Mouse (Mus musculus): ENCODE data around the gene Taf9. TPM values are rescaled to one million over a fixed set of nuclear protein-coding genes. Genes with fewer than 3 reads are reported as not detected.
A peak's percentile ranks its signal among the peaks of the same experiment; 100 is the strongest.

Gene Taf9
- polyA plus RNA-seq (2016; fragmentation: Nextera tagmentation; extraction: Ambion mirVana) = 20.6 and 22.1 TPM in 2 replicates

- Histone ChIP-seq H3K36me3 (peaks cover 43% of the 10 kb centered on the region), H3K27me3 (ENCODE audit: low read depth, poor library complexity, severe bottlenecking) (no peaks in the 10 kb centered on the region), H3K4me1 (peaks cover 14% of the 10 kb centered on the region), H3K9me3 (replicated peaks) (no peaks in the 10 kb centered on the region), H3K27ac (replicated peaks) (peak within 1 kb of the TSS; percentile 100), H3K4me3 (peak within 1 kb of the TSS; percentile 82)
- DNase-seq (ENCODE audit: low spot score) = no peak
- WGBS = 1% methylated on average over 55 of the region's 63 CpGs
These were observed at the start of gene Taf9 for GRCm38 (mm10) chr13:100651439-100652186. Taf9 (plus strand) TSS chr13:100651579.

GRCm38 (mm10) chr13:100602239-100602902 lies 49.0 kb upstream of the Taf9 start:
- H3K4me1 ChIP-seq = peaks cover 9% of the 10 kb centered on the region
- H3K27me3 ChIP-seq (ENCODE audit: low read depth, poor library complexity, severe bottlenecking) = no peaks in the 10 kb centered on the region
- no peaks in the 10 kb centered on the region for H3K36me3 ChIP-seq
- no peak overlapping the region for H3K4me3 ChIP-seq
- no peaks in the 10 kb centered on the region for H3K9me3 ChIP-seq (replicated peaks)
- WGBS = 65% methylated on average over 5 of the region's 5 CpGs
- DNase-seq (ENCODE audit: low spot score) = no peak
- H3K27ac ChIP-seq (replicated peaks) = no peak overlapping the region

GRCm38 (mm10) chr13:100603031-100603737 lies 48.2 kb upstream of the Taf9 start:
- H3K27me3 ChIP-seq (ENCODE audit: low read depth, poor library complexity, severe bottlenecking) = no peaks in the 10 kb centered on the region
- 89% methylated on average over 10 of the region's 10 CpGs for WGBS

GRCm38 (mm10) chr13:100603738-100604095 lies 47.7 kb upstream of the Taf9 start:
- WGBS = 86% methylated on average over 11 of the region's 11 CpGs
- Histone ChIP-seq H3K36me3 (no peaks in the 10 kb centered on the region), H3K4me1 (peaks cover 9% of the 10 kb centered on the region), H3K27me3 (ENCODE audit: low read depth, poor library complexity, severe bottlenecking) (no peaks in the 10 kb centered on the region), H3K4me3 (no peak overlapping the region), H3K9me3 (replicated peaks) (peaks cover 5% of the 10 kb centered on the region; the same call in 1 of the 2 replicates), H3K27ac (replicated peaks) (no peak overlapping the region)
- DNase-seq (ENCODE audit: low spot score) = no peak

More at GRCm38 (mm10) chr13:100603031-100603737, 48.2 kb upstream of the Taf9 start:
- Histone ChIP-seq H3K9me3 (replicated peaks) (peaks cover 5% of the 10 kb centered on the region; the same call in 1 of the 2 replicates), H3K4me1 (peaks cover 9% of the 10 kb centered on the region), H3K36me3 (no peaks in the 10 kb centered on the region), H3K4me3 (no peak overlapping the region), H3K27ac (replicated peaks) (no peak overlapping the region)
- DNase-seq (ENCODE audit: low spot score) = no peak

- no peaks in the 10 kb centered on the region for H3K27me3 ChIP-seq (ENCODE audit: low read depth, poor library complexity, severe bottlenecking)
- WGBS = 71% methylated on average over 1 of the region's 1 CpGs
These were observed 45.5 kb upstream of the Taf9 start for GRCm38 (mm10) chr13:100605845-100606244.

GRCm38 (mm10) chr13:100607756-100608155 lies 43.6 kb upstream of the Taf9 start:
- Histone ChIP-seq H3K9me3 (replicated peaks) (peaks cover 5% of the 10 kb centered on the region; the same call in 1 of the 2 replicates), H3K36me3 (peaks cover 4% of the 10 kb centered on the region; the same call in 1 of the 2 replicates), H3K4me3 (no peak overlapping the region), H3K27me3 (ENCODE audit: low read depth, poor library complexity, severe bottlenecking) (no peaks in the 10 kb centered on the region), H3K27ac (replicated peaks) (no peak overlapping the region), H3K4me1 (peaks cover under 1% of the 10 kb centered on the region)
- 87% methylated on average over 8 of the region's 8 CpGs for WGBS
- no peak for DNase-seq (ENCODE audit: low spot score)

More at GRCm38 (mm10) chr13:100605845-100606244, 45.5 kb upstream of the Taf9 start:
- DNase-seq (ENCODE audit: low spot score) = no peak
- Histone ChIP-seq H3K36me3 (no peaks in the 10 kb centered on the region), H3K4me3 (no peak overlapping the region), H3K9me3 (replicated peaks) (peaks cover 5% of the 10 kb centered on the region; the same call in 1 of the 2 replicates), H3K4me1 (peaks cover 9% of the 10 kb centered on the region), H3K27ac (replicated peaks) (no peak overlapping the region)

- H3K36me3 ChIP-seq = peaks cover 4% of the 10 kb centered on the region; the same call in 1 of the 2 replicates
- H3K9me3 ChIP-seq (replicated peaks) = peaks cover 5% of the 10 kb centered on the region; the same call in 1 of the 2 replicates
- H3K27me3 ChIP-seq (ENCODE audit: low read depth, poor library complexity, severe bottlenecking) = peaks cover 12% of the 10 kb centered on the region
- H3K4me3 ChIP-seq = no peak overlapping the region
- no peak overlapping the region for H3K27ac ChIP-seq (replicated peaks)
- DNase-seq (ENCODE audit: low spot score) = no peak
- 94% methylated on average over 13 of the region's 13 CpGs for WGBS
- peaks cover 1% of the 10 kb centered on the region for H3K4me1 ChIP-seq
These were observed 40.1 kb upstream of the Taf9 start for GRCm38 (mm10) chr13:100611266-100611665.

GRCm38 (mm10) chr13:100612251-100612650 lies 39.1 kb upstream of the Taf9 start:
- Histone ChIP-seq H3K9me3 (replicated peaks) (peaks cover 5% of the 10 kb centered on the region; the same call in 1 of the 2 replicates), H3K27me3 (ENCODE audit: low read depth, poor library complexity, severe bottlenecking) (peaks cover 21% of the 10 kb centered on the region), H3K4me1 (peaks cover 9% of the 10 kb centered on the region), H3K36me3 (peaks cover 4% of the 10 kb centered on the region; the same call in 1 of the 2 replicates), H3K27ac (replicated peaks) (no peak overlapping the region), H3K4me3 (no peak overlapping the region)
- no peak for DNase-seq (ENCODE audit: low spot score)
- 94% methylated on average over 10 of the region's 10 CpGs for WGBS

- peaks cover 10% of the 10 kb centered on the region for H3K36me3 ChIP-seq
- H3K27ac ChIP-seq (replicated peaks) = no peak overlapping the region
- peaks cover under 1% of the 10 kb centered on the region; the same call in 1 of the 2 replicates for H3K9me3 ChIP-seq (replicated peaks)
- WGBS = 61% methylated on average over 2 of the region's 2 CpGs
- DNase-seq (ENCODE audit: low spot score) = no peak
- H3K4me3 ChIP-seq = no peak overlapping the region
- peaks cover 9% of the 10 kb centered on the region for H3K4me1 ChIP-seq
- H3K27me3 ChIP-seq (ENCODE audit: low read depth, poor library complexity, severe bottlenecking) = peaks cover 28% of the 10 kb centered on the region
These were observed 38.5 kb upstream of the Taf9 start for GRCm38 (mm10) chr13:100612903-100613302.

GRCm38 (mm10) chr13:100616181-100617087 lies 34.9 kb upstream of the Taf9 start, which contains the start of gene Marveld2:
Marveld2 (minus strand) TSS chr13:100616971.
- Histone ChIP-seq H3K9me3 (replicated peaks) (no peaks in the 10 kb centered on the region), H3K4me1 (peaks cover 9% of the 10 kb centered on the region), H3K36me3 (peaks cover 43% of the 10 kb centered on the region), H3K27ac (replicated peaks) (peak within 1 kb of the TSS; percentile 63; the same call in 1 of the 2 replicates), H3K27me3 (ENCODE audit: low read depth, poor library complexity, severe bottlenecking) (peaks cover 30% of the 10 kb centered on the region), H3K4me3 (peak within 1 kb of the TSS; percentile 63)
- peak; percentile 47 for DNase-seq (ENCODE audit: low spot score)
- WGBS = 2% methylated on average over 77 of the region's 77 CpGs

- 77% methylated on average over 13 of the region's 13 CpGs for WGBS
These were observed 33.8 kb upstream of the Taf9 start for GRCm38 (mm10) chr13:100617583-100617982.

More at GRCm38 (mm10) chr13:100617583-100617982, 33.8 kb upstream of the Taf9 start:
- Histone ChIP-seq H3K27ac (replicated peaks) (no peak overlapping the region), H3K9me3 (replicated peaks) (no peaks in the 10 kb centered on the region), H3K27me3 (ENCODE audit: low read depth, poor library complexity, severe bottlenecking) (peaks cover 30% of the 10 kb centered on the region), H3K36me3 (peaks cover 51% of the 10 kb centered on the region), H3K4me1 (peaks cover 9% of the 10 kb centered on the region), H3K4me3 (no peak overlapping the region)
- no peak for DNase-seq (ENCODE audit: low spot score)
